Mouse (Mus musculus) layer of hippocampus, adult 8-10 months (tissue): Measurements from ENCODE around the gene Nfia. TPM values are rescaled to one million over a fixed set of nuclear protein-coding genes. Genes with fewer than 3 reads are reported as not detected.

Experiments used
- DNase-seq, 2 experiments: peaks; one replicate each; pipeline ENCODE4 v3.0.0; 2022; ENCODE audit warnings: low spot score in 2 of 2
- total RNA-seq, 4 experiments: library from RNA; stranded (reverse); gene quantifications; 2 replicates each; pipeline ENCODE4 v1.2.4; 2022

Gene Nfia
- total RNA-seq, 4 experiments from 2014 or later: 94.9 to 110 (median 97.8) TPM

DNA sequence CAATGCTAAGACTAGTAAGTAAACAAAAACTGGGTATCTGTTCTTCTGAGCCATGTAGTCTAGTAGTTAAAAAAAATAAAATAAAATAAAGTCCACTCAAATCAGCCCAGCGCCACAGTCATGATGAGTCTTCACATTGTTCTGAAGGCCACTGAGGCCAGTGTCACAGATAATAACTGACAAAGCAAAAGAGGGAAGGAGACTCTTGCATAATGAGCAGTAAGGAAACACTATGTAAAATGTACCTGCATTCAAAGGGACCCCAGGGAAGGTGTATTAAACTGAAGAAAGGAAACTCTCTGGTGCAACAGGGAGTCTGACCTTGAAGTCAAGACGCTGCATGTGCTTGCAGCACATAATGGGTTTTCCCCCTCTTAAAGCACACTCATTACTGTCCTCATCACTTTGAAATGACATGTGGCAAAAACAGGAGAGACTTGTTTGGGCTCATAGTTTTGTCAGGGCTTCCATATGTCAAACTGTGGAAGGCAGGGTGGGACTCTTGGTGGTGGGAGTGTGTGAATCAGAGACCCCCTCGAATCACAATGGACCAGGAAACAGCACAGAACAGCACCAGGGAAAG is 347.5 kb downstream of the Nfia start:
- DNase-seq: no peak

DNA sequence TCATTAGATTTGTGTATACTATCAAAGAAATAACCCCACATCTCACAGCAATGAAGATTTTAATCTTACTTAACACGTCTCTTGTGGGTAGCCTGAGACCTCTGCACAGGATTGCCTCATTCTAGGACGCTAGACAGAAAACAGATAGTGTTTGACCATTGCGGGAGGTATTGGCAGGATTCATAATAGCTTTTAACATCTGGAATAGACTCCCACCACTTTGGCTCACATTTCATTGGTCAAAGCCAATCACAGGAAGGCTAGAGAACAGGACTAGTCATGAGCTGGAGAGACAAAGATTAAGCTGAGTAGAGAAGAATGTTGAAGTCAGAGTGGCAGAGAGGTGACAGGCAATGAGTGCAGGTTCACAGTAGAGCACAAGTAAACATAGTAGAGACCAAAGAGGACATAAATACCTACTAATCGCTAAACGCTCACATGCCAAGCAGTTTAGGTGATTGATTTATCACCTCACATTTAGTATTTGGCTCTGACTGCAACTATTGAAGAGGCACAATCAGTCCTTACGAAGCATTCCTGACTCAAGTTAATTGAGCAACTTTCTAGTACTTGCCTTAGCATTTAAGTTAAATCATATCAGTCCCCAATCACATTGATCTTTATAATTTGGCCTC is 348.3 kb downstream of the Nfia start:
- DNase-seq: no peak

DNA sequence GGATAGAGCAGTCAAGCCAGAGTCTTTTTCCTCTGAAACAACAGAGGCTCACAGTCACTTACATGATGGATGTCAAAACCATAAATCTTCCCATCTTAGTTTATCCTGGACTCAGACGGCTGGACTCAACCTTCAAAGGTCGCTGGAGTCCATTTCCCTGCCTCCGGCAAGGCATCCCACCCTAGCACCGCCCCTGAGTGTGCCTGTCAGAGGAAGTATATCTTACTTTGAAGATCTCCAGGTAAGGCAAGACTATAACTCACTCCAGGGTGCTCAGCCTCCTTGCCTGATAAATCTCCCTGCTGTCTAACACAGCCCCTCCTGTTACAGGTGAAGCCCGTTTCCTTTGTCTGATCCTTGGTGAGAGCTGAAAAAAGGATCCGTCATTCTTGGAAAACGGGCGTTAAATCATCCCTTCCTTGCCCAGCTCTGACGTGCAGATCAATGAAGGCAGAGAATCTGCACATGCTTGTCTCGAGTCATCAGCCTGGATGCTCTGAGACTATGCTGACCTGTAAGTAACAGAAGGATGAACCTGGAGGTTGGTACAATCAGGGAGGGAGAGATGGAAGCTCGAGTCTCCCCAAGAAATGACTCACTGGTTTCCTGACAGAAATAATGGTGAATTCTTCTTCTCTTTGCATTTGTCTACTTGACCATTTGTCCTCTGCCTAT is 353.6 kb downstream of the Nfia start:
- DNase-seq: no peak

DNA sequence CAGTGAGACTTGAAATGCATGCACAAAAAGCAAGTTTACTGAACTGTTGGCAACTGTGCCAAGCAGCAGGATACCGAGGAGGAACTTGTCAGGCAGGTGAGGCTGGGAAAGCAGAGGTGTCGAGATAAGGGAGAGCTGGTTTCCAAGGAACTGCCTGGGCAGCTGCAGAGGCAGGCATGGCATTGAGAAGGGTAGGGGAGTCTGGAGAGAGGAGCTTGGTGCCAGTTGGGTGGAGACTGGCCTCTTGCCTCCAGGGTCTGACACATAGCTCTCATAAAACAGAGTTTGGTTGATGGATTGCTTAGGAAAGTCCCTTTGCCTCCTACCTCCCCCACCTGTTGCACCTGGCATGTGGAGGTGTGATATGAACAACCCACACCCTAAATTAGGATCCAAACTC is 358.3 kb downstream of the Nfia start:
- no peak for DNase-seq

DNA sequence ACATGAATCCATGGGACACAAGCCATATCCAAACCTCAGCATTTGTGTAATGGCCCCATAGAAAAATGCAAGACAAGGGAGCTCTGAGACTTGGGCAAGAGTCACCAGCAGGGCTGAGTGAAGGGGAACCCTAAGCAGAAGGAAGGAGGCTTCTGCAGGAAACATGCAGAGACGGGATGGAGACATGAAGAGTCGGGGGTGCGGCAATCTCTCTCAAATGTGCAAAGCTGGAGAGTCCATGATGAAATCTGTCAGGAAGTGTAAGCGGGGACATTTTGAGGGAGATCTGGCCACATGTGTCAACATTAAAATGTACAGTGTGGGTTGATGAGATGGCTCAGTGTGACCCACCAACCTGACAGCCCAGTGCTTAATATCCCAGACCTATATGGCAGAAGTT is 361.5 kb downstream of the Nfia start:
- no peak for DNase-seq

DNA sequence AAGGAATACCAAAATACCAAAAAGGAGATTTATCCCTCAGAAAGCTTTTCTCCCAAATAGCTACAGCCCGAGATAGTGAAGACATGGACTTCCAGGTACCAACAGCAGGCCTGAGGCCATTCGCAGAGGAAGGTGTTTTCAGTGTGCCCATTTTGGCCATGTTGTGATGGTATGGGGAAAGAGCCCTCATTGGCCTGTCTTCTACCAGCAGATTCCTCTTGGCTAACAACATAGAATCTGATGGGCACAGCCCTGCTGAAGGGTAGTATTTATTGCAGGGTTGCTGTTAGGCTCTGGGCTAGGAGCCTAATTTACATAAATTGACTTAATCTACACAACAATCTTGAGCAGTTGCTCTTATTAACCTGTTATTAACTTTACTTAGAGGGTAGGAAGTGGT is 363.5 kb downstream of the Nfia start:
- no peak for DNase-seq

DNA sequence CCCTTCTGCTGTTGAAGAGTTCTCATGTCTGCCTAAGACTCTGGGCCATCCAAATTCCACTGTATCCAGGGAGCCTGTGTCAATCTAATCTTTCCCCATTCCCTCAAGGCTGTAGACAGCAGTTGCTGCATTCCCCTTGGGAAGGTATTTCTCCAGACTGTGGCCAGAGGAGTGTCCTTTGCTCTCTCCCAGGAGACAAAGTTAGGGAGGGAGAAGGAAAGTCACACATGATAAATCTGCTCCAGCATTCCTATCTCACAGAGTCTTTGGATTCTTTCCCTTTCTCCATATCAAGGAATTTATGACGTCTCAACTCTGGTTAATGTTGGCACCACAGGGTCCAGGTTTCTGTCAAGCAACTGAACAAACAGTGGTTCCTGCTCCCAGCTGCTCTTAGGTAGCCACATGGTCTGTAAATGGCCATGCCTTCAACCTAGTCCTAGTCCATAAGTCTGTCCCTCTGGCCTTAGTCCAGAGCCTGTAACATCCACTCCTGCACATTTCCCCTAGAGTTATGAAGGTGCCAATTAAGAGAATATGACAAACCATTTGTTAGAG is 370.4 kb downstream of the Nfia start:
- no peak for DNase-seq

DNA sequence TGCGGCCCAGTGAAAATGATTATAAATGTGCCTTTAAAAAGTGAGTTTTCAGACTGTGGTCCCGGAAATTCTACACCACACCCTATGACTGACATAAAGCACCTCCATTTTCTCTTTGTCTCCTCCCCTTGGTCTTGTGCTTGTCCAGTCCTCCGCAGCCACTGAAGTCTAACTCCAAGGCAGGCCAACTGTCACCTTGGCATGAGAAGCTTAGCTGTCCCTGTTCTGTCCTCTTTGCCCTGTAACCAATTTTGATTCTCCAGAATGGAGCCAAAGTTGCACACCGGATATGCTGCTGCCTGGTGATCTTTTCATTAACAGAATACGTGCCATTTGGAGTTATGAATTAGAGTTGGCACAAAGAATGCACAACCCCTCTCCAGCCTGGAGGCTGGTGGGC is 378.0 kb downstream of the Nfia start:
- DNase-seq: no peak

DNA sequence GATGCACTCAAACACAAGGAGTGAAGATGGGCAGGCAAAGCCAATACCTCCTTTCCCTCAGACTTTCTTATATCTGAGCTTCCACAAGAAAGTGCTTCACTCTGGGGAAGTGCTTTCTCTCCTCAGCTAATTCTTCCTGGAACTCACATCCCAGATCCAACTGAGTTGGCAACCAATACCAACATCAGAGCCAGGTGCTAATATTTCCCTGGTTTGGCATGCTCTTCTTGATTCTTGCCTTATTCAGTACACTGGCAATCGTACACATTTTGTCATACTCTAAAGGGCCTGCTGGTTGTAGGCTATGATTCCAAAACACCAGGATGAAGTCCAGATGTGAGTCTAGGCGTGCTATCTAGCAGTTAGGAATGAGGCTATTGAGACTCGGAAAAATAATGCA is 385.4 kb downstream of the Nfia start:
- no peak for DNase-seq

DNA sequence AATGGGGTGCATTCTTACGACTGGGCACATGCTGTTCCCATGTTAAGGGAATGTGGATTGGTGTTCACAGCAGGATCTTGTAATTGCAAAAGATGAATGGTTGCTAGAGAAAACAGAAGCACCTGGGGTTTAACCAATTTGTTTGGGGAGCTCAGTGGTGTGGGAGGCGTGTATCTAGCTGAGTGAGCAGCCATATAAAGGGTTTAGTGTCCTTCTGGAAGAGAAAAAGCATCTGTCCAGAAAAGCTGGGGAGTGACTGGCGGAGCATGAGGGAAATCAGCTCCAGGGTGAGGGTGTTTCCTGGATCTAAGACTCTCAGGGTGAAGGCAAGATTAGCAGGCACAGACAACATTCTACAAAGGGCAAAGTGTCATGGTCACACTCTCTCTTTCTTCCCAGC is 393.8 kb downstream of the Nfia start:
- no peak for DNase-seq

Other genes starting within 250 kb of the Nfia start
- gene E130114P18Rik, start 5.3 kb downstream of the Nfia start, total RNA-seq: 1 to 10 TPM; 6.7 to 9.3 (median 7.9) TPM